Mouse (Mus musculus) myocyte (in vitro differentiated cells): ENCODE measurements at regions not wholly inside any gene's neighbourhood (a gene's known extent, or its start where the extent isn't known, plus 50 kb on each side); places are given as distances from the start of the nearest gene placed in this dataset.

Experiments used
- E2F4 ChIP-seq: IDR thresholded peaks from one replicate; pipeline ENCODE4 v1.6.1; 2011; ENCODE audit warnings: mild to moderate bottlenecking, control low read depth, moderate library complexity; ENCODE audit not compliant: insufficient read depth
- MAX ChIP-seq: IDR thresholded peaks from one replicate; pipeline ENCODE4 v1.6.1; 2011; ENCODE audit warnings: low read depth, mild to moderate bottlenecking, control low read depth
- POLR2A ChIP-seq: IDR thresholded peaks from one replicate; pipeline ENCODE4 v1.6.1; 2011; ENCODE audit warnings: low read depth, mild to moderate bottlenecking, control low read depth, moderate library complexity; ENCODE audit not compliant: insufficient read length
- TCF12 ChIP-seq: IDR thresholded peaks from one replicate; pipeline ENCODE4 v1.6.1; 2011; ENCODE audit warnings: mild to moderate bottlenecking, control low read depth; ENCODE audit not compliant: poor library complexity, insufficient read depth, severe bottlenecking
- USF1 ChIP-seq: IDR thresholded peaks from one replicate; pipeline ENCODE4 v1.6.1; 2011; ENCODE audit warnings: low read depth, mild to moderate bottlenecking, control low read depth, moderate library complexity

GRCm38 (mm10) chr8:79503906-79504305 is 104.6 kb upstream of the Smad1 start:
- TF ChIP-seq USF1: no peak
- TF ChIP-seq E2F4: no peak
- no peak for TF ChIP-seq POLR2A
- no peak for TF ChIP-seq TCF12
- TF ChIP-seq MAX: no peak
